Mouse (Mus musculus) forebrain, embryonic 11.5 days (tissue): ENCODE results near the gene Mttp. TPM values are rescaled to one million over a fixed set of nuclear protein-coding genes. Genes with fewer than 3 reads are reported as not detected.

ENCODE experiments used
- ATAC-seq: fragments of 200-750 bp; cut with Nextera tagmentation; replicated peaks from 2 replicates; pipeline ENCODE4 v1.8.0; 2017; ENCODE audit warnings: moderate TSS enrichment; ENCODE audit not compliant: low FRiP score
- DNase-seq: peaks from one replicate; pipeline ENCODE4 v3.0.0-alpha.2; 2017; ENCODE audit warnings: low spot score
- H3K27ac ChIP-seq: fragments of 300-500 bp; sonication (generic); 2 replicates; pipeline ENCODE4 v1.5.1; 2014; ENCODE audit warnings: low read depth, low read length
- H3K27me3 ChIP-seq: fragments of 300-500 bp; sonication (generic); 2 replicates; pipeline ENCODE4 v1.6.1; 2014; ENCODE audit warnings: mild to moderate bottlenecking, low read length, mixed read lengths; ENCODE audit not compliant: control insufficient read depth, insufficient read depth
- H3K36me3 ChIP-seq: fragments of 300-500 bp; sonication (generic); 2 replicates; pipeline ENCODE4 v1.6.1; 2014; ENCODE audit warnings: mild to moderate bottlenecking, low read length, moderate library complexity, mixed read lengths; ENCODE audit not compliant: control insufficient read depth, insufficient read depth
- H3K4me1 ChIP-seq: fragments of 300-500 bp; sonication (generic); replicated peaks from 2 replicates; pipeline ENCODE4 v1.6.1; 2014; ENCODE audit warnings: low read length, mixed read lengths; ENCODE audit not compliant: control insufficient read depth, insufficient read depth
- H3K4me2 ChIP-seq: fragments of 300-500 bp; sonication (generic); 2 replicates; pipeline ENCODE4 v1.6.1; 2014; ENCODE audit warnings: low read depth, mild to moderate bottlenecking, low read length, moderate library complexity, mixed read lengths; ENCODE audit not compliant: severe bottlenecking
- H3K4me3 ChIP-seq: fragments of 300-500 bp; sonication (generic); 2 replicates; pipeline ENCODE4 v1.5.1; 2014; ENCODE audit warnings: low read depth, low read length
- H3K9ac ChIP-seq: fragments of 300-500 bp; sonication (generic); 2 replicates; pipeline ENCODE4 v1.6.1; 2014; ENCODE audit warnings: low read length
- H3K9me3 ChIP-seq: fragments of 300-500 bp; sonication (generic); 2 replicates; pipeline ENCODE4 v1.6.1; 2016; ENCODE audit warnings: low read length, mixed read lengths; ENCODE audit not compliant: control insufficient read depth
- WGBS: fragments of 180-500 bp; shearing (Covaris S2); extraction: QIAGEN DNeasy Blood & Tissue Kit; methylation state at CpG from one replicate; pipeline ENCODE4 v1.1.7; 2014; 5-methylcytosine and 5-hydroxymethylcytosine counted together
- polyA plus RNA-seq: library from polyadenylated mRNA; unstranded; fragments of >200 nt; fragmentation: Nextera tagmentation; extraction: Ambion mirVana; gene quantifications from 2 replicates; pipeline ENCODE4 v1.2.1, GENCODE M21; 2014

Mttp gene
- polyA plus RNA-seq, result 11.4 and 12.5 TPM in 2 replicates

GRCm38 (mm10) chr3:138144642-138145171 is at the start of gene Mttp:
Mttp (minus strand) TSS chr3:138144968.
- DNase-seq (peak; percentile 72), ATAC-seq (peak; percentile 25)
- peak within 1 kb of the TSS; percentile 79 for H3K9ac ChIP-seq
- WGBS, result 5% methylated on average over 8 of the region's 8 CpGs
- no peaks in the 10 kb centered on the region for H3K27me3 ChIP-seq
- H3K36me3 ChIP-seq, result no peaks in the 10 kb centered on the region
- H3K4me3 ChIP-seq, result peak within 1 kb of the TSS; percentile 65
- no peaks in the 10 kb centered on the region for H3K9me3 ChIP-seq
- H3K4me2 ChIP-seq, result peak within 1 kb of the TSS; percentile 72
- peak within 1 kb of the TSS; percentile 98 for H3K27ac ChIP-seq
- H3K4me1 ChIP-seq, result no peaks in the 10 kb centered on the region

- DNase-seq (no peak), ATAC-seq (no peak)
- H3K27me3 ChIP-seq, result no peaks in the 10 kb centered on the region
- no peaks in the 10 kb centered on the region for H3K36me3 ChIP-seq
- H3K4me1 ChIP-seq, result no peaks in the 10 kb centered on the region
- no peak within 1 kb of the TSS for H3K4me2 ChIP-seq
- H3K9me3 ChIP-seq, result no peaks in the 10 kb centered on the region
- H3K4me3 ChIP-seq, result no peak within 1 kb of the TSS
- H3K27ac ChIP-seq, result no peak within 1 kb of the TSS
- WGBS, result 82% methylated on average over 15 of the region's 15 CpGs
- no peak within 1 kb of the TSS for H3K9ac ChIP-seq
These were observed 49.0 kb upstream of the Mttp start, which contains the start of gene 4930579F01Rik for GRCm38 (mm10) chr3:138193683-138194302. 4930579F01Rik (minus strand) TSS chr3:138193825.

GRCm38 (mm10) chr3:138192260-138192659 is 47.5 kb upstream of the Mttp start:
- no peak overlapping the region for H3K4me3 ChIP-seq
- ATAC-seq, result no peak
- no peaks in the 10 kb centered on the region for H3K36me3 ChIP-seq
- WGBS, result 88% methylated on average over 7 of the region's 7 CpGs
- no peaks in the 10 kb centered on the region for H3K9me3 ChIP-seq
- no peak overlapping the region for H3K4me2 ChIP-seq
- no peak overlapping the region for H3K27ac ChIP-seq
- no peak overlapping the region for H3K9ac ChIP-seq
- H3K4me1 ChIP-seq, result no peaks in the 10 kb centered on the region
- no peak for DNase-seq
- no peaks in the 10 kb centered on the region for H3K27me3 ChIP-seq

- Histone ChIP-seq H3K27me3 (no peaks in the 10 kb centered on the region), H3K36me3 (no peaks in the 10 kb centered on the region), H3K9me3 (no peaks in the 10 kb centered on the region), H3K9ac (no peak overlapping the region), H3K4me2 (no peak overlapping the region), H3K27ac (no peak overlapping the region), H3K4me3 (no peak overlapping the region), H3K4me1 (no peaks in the 10 kb centered on the region; the same call in 1 of the 2 replicates)
- 0 out of 2 replicates have a peak, but pooled peaks have one; percentile 41 for ATAC-seq
- no peak for DNase-seq
- WGBS, result 91% methylated on average over 26 of the region's 26 CpGs
These were observed 41.5 kb upstream of the Mttp start for GRCm38 (mm10) chr3:138185995-138186930.

GRCm38 (mm10) chr3:138185290-138185689 is 40.5 kb upstream of the Mttp start:
- ATAC-seq, result no peak
- WGBS, result 68% methylated on average over 4 of the region's 4 CpGs

GRCm38 (mm10) chr3:138183371-138183770 is 38.6 kb upstream of the Mttp start:
- no peaks in the 10 kb centered on the region for H3K36me3 ChIP-seq
- no peak overlapping the region for H3K4me3 ChIP-seq
- ATAC-seq, result no peak
- no peaks in the 10 kb centered on the region for H3K27me3 ChIP-seq
- WGBS, result 91% methylated on average over 7 of the region's 7 CpGs
- no peaks in the 10 kb centered on the region; the same call in 1 of the 2 replicates for H3K4me1 ChIP-seq
- H3K9ac ChIP-seq, result no peak overlapping the region
- H3K4me2 ChIP-seq, result no peak overlapping the region
- no peak for DNase-seq
- H3K9me3 ChIP-seq, result no peaks in the 10 kb centered on the region
- no peak overlapping the region for H3K27ac ChIP-seq

More at GRCm38 (mm10) chr3:138185290-138185689, 40.5 kb upstream of the Mttp start:
- no peaks in the 10 kb centered on the region; the same call in 1 of the 2 replicates for H3K4me1 ChIP-seq
- no peak for DNase-seq
- H3K4me2 ChIP-seq, result no peak overlapping the region
- H3K9ac ChIP-seq, result no peak overlapping the region
- H3K9me3 ChIP-seq, result no peaks in the 10 kb centered on the region
- no peaks in the 10 kb centered on the region for H3K36me3 ChIP-seq
- no peak overlapping the region for H3K27ac ChIP-seq
- no peak overlapping the region for H3K4me3 ChIP-seq
- H3K27me3 ChIP-seq, result no peaks in the 10 kb centered on the region

- DNase-seq (no peak), ATAC-seq (no peak)
- Histone ChIP-seq H3K4me1 (no peaks in the 10 kb centered on the region; the same call in 1 of the 2 replicates), H3K9ac (no peak overlapping the region), H3K36me3 (no peaks in the 10 kb centered on the region), H3K4me2 (no peak overlapping the region), H3K27me3 (no peaks in the 10 kb centered on the region), H3K9me3 (no peaks in the 10 kb centered on the region), H3K4me3 (no peak overlapping the region), H3K27ac (no peak overlapping the region)
- WGBS, result 82% methylated on average over 2 of the region's 2 CpGs
These were observed 37.3 kb upstream of the Mttp start for GRCm38 (mm10) chr3:138182019-138182418.

GRCm38 (mm10) chr3:138175551-138175950 is 30.8 kb upstream of the Mttp start:
- Histone ChIP-seq H3K4me2 (no peak overlapping the region), H3K9me3 (no peaks in the 10 kb centered on the region), H3K27me3 (no peaks in the 10 kb centered on the region), H3K27ac (no peak overlapping the region), H3K9ac (no peak overlapping the region), H3K4me1 (no peaks in the 10 kb centered on the region), H3K36me3 (no peaks in the 10 kb centered on the region), H3K4me3 (no peak overlapping the region)
- 91% methylated on average over 6 of the region's 6 CpGs for WGBS
- ATAC-seq, result no peak
- DNase-seq, result no peak
